Mouse (Mus musculus) hindbrain, embryonic 11.5 days (tissue): ENCODE data around the gene Defb26. TPM values are rescaled to one million over a fixed set of nuclear protein-coding genes. Genes with fewer than 3 reads are reported as not detected.
A peak's percentile ranks its signal among the peaks of the same experiment; 100 is the strongest.

Source experiments
- ATAC-seq: fragments of 200-750 bp; cut with Nextera tagmentation; 2 replicates; pipeline ENCODE4 v1.8.0; 2017; ENCODE audit warnings: mild to moderate bottlenecking, moderate TSS enrichment, moderate library complexity; ENCODE audit not compliant: low FRiP score
- DNase-seq: peaks from one replicate; pipeline ENCODE4 v3.0.0-alpha.2; 2015; ENCODE audit warnings: low spot score
- H3K27ac ChIP-seq: fragments of 300-500 bp; sonication (generic); 2 replicates; pipeline ENCODE4 v1.5.1; 2014; ENCODE audit warnings: mild to moderate bottlenecking, low read depth, low read length
- H3K27me3 ChIP-seq: fragments of 300-500 bp; sonication (generic); 2 replicates; pipeline ENCODE4 v1.6.1; 2014; ENCODE audit warnings: mild to moderate bottlenecking, low read length, moderate library complexity, mixed read lengths; ENCODE audit not compliant: control insufficient read depth, insufficient read depth
- H3K36me3 ChIP-seq: fragments of 300-500 bp; sonication (generic); 2 replicates; pipeline ENCODE4 v1.6.1; 2014; ENCODE audit warnings: mild to moderate bottlenecking, low read length, moderate library complexity, mixed read lengths; ENCODE audit not compliant: control insufficient read depth, insufficient read depth
- H3K4me1 ChIP-seq: fragments of 300-500 bp; sonication (generic); replicated peaks from 2 replicates; pipeline ENCODE4 v1.6.1; 2014; ENCODE audit warnings: low read length, mixed read lengths; ENCODE audit not compliant: control insufficient read depth, insufficient read depth
- H3K4me2 ChIP-seq: fragments of 300-500 bp; sonication (generic); replicated peaks from 2 replicates; pipeline ENCODE4 v1.6.1; 2014; ENCODE audit warnings: mild to moderate bottlenecking, low read depth, low read length
- H3K4me3 ChIP-seq: fragments of 300-500 bp; sonication (generic); 2 replicates; pipeline ENCODE4 v1.5.1; 2014; ENCODE audit warnings: low read depth, low read length
- H3K9ac ChIP-seq: fragments of 300-500 bp; sonication (generic); 2 replicates; pipeline ENCODE4 v1.6.1; 2014; ENCODE audit warnings: low read depth, low read length
- H3K9me3 ChIP-seq: fragments of 300-500 bp; sonication (generic); 2 replicates; pipeline ENCODE4 v1.6.1; 2016; ENCODE audit warnings: low read length; ENCODE audit not compliant: control insufficient read depth
- WGBS: fragments of 180-500 bp; shearing (Covaris S2); extraction: QIAGEN DNeasy Blood & Tissue Kit; methylation state at CpG from one replicate; pipeline ENCODE4 v1.1.7; 2014; 5-methylcytosine and 5-hydroxymethylcytosine counted together
- polyA plus RNA-seq: library from polyadenylated mRNA; unstranded; fragments of >200 nt; fragmentation: Nextera tagmentation; extraction: Ambion mirVana; gene quantifications from 2 replicates; pipeline ENCODE4 v1.2.1, GENCODE M21; 2014

The Defb26 gene
- polyA plus RNA-seq: not detected in 2 replicates

GRCm38 (mm10) chr2:152511592-152511991 lies at the start of gene Defb26:
TSS of gene Defb26 (minus strand) at chr2:152511692.
- Histone ChIP-seq H3K27ac (no peak within 1 kb of the TSS), H3K4me3 (no peak within 1 kb of the TSS), H3K9ac (no peak within 1 kb of the TSS), H3K36me3 (no peaks in the 10 kb centered on the region), H3K9me3 (no peaks in the 10 kb centered on the region), H3K27me3 (no peaks in the 10 kb centered on the region), H3K4me2 (no peak within 1 kb of the TSS), H3K4me1 (no peaks in the 10 kb centered on the region)
- WGBS: 50% methylated on average over 1 of the region's 1 CpGs
- ATAC-seq (no peak), DNase-seq (no peak)

DNA sequence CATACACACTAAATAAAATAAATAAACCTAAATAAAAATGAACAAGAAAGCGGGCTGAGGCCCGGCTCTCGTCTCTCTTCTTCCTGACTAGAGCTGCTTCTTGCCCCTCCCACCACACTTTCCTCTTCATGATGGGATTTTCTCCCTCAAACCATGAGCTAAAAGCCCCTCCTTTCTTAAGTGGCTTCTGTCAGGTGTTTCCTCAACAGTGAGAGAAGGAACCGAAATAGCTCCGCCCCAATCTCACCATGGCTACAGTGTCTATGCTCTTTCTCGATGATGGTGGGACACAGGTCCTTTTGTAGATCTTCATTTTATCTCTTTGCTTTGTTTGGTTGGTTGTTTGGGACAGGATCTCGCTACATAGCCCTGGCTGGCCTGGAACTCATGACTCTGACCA lies 45.2 kb upstream of the Defb26 start:
- DNase-seq (no peak), ATAC-seq (no peak)
- Histone ChIP-seq H3K9me3 (no peaks in the 10 kb centered on the region), H3K4me1 (no peaks in the 10 kb centered on the region), H3K36me3 (no peaks in the 10 kb centered on the region), H3K4me2 (no peak overlapping the region), H3K27me3 (no peaks in the 10 kb centered on the region), H3K4me3 (no peak overlapping the region), H3K27ac (no peak overlapping the region), H3K9ac (no peak overlapping the region)
- WGBS: 90% methylated on average over 7 of the region's 7 CpGs

- no peaks in the 10 kb centered on the region for H3K4me1 ChIP-seq
- no peak overlapping the region for H3K27ac ChIP-seq
- ATAC-seq: no peak
- no peak overlapping the region for H3K4me3 ChIP-seq
- H3K27me3 ChIP-seq: no peaks in the 10 kb centered on the region
- DNase-seq: peak; percentile 84
- 15% methylated on average over 16 of the region's 16 CpGs for WGBS
- no peaks in the 10 kb centered on the region for H3K9me3 ChIP-seq
- H3K36me3 ChIP-seq: no peaks in the 10 kb centered on the region
- H3K9ac ChIP-seq: no peak overlapping the region
- H3K4me2 ChIP-seq: no peak overlapping the region
These were observed 42.4 kb upstream of the Defb26 start for GRCm38 (mm10) chr2:152553774-152554423.

DNA sequence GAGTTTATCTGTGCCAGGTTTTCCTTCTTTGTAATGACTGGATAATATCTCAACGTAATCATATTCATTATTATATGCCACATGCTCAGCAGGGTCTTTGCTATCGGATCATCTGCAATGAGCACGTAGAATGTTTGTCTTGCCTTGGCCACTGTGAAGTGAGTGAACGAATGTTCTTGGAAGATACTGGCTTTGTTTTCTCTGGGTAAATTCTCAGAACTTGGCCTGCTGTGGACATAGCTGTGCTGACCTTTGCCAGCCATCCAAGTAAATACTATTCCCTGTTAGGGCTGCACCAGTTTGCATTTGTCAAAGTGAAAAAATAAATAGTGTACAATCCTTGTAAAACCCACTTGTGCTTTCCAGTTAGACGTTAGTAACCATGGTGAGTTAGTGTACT lies 36.6 kb upstream of the Defb26 start:
- Histone ChIP-seq H3K27ac (no peak overlapping the region), H3K9ac (no peak overlapping the region), H3K27me3 (no peaks in the 10 kb centered on the region), H3K4me3 (no peak overlapping the region), H3K36me3 (no peaks in the 10 kb centered on the region), H3K4me1 (no peaks in the 10 kb centered on the region), H3K9me3 (no peaks in the 10 kb centered on the region), H3K4me2 (no peak overlapping the region)
- ATAC-seq (no peak), DNase-seq (no peak)
- WGBS: 76% methylated on average over 5 of the region's 5 CpGs

DNA sequence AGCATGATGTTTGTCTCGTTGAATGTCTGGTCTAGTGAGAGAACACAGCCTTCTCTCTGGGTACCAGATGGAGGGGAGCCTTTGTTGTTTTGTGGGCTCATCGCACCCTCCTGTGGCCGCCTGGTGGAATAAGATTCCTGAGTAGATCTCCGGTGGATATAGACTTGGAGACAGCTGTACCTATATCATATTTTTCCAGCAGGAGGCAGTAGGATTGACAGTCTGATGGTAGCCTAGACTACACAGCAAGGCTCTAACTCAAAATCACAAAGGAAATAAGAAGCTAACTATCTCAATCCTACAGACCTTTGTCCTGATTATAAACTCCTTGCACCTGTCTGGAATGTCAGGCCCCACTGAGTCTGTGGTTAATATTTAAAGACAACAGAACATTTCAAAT lies 33.2 kb upstream of the Defb26 start:
- H3K4me2 ChIP-seq: no peak overlapping the region
- no peaks in the 10 kb centered on the region for H3K9me3 ChIP-seq
- peak; percentile 56 for DNase-seq
- no peaks in the 10 kb centered on the region for H3K27me3 ChIP-seq
- no peaks in the 10 kb centered on the region for H3K36me3 ChIP-seq
- no peak overlapping the region for H3K9ac ChIP-seq
- no peak for ATAC-seq
- 23% methylated on average over 4 of the region's 4 CpGs for WGBS
- no peak overlapping the region for H3K27ac ChIP-seq
- H3K4me3 ChIP-seq: no peak overlapping the region
- H3K4me1 ChIP-seq: no peaks in the 10 kb centered on the region

- ATAC-seq (no peak), DNase-seq (no peak)
- H3K36me3 ChIP-seq: no peaks in the 10 kb centered on the region
- H3K27ac ChIP-seq: no peak overlapping the region
- no peaks in the 10 kb centered on the region for H3K27me3 ChIP-seq
- H3K9me3 ChIP-seq: no peaks in the 10 kb centered on the region
- WGBS: 87% methylated on average over 4 of the region's 4 CpGs
- H3K4me1 ChIP-seq: no peaks in the 10 kb centered on the region
- H3K4me2 ChIP-seq: no peak overlapping the region
- no peak overlapping the region for H3K4me3 ChIP-seq
- H3K9ac ChIP-seq: no peak overlapping the region
These were observed 32.0 kb upstream of the Defb26 start for GRCm38 (mm10) chr2:152543478-152543877.

GRCm38 (mm10) chr2:152542897-152543296 lies 31.4 kb upstream of the Defb26 start:
- no peaks in the 10 kb centered on the region for H3K27me3 ChIP-seq
- 70% methylated on average over 2 of the region's 2 CpGs for WGBS
- no peak overlapping the region for H3K4me3 ChIP-seq
- no peak overlapping the region for H3K4me2 ChIP-seq
- no peak for ATAC-seq
- no peaks in the 10 kb centered on the region for H3K36me3 ChIP-seq
- DNase-seq: no peak
- H3K9me3 ChIP-seq: no peaks in the 10 kb centered on the region
- H3K9ac ChIP-seq: no peak overlapping the region
- H3K4me1 ChIP-seq: no peaks in the 10 kb centered on the region
- no peak overlapping the region for H3K27ac ChIP-seq

DNA sequence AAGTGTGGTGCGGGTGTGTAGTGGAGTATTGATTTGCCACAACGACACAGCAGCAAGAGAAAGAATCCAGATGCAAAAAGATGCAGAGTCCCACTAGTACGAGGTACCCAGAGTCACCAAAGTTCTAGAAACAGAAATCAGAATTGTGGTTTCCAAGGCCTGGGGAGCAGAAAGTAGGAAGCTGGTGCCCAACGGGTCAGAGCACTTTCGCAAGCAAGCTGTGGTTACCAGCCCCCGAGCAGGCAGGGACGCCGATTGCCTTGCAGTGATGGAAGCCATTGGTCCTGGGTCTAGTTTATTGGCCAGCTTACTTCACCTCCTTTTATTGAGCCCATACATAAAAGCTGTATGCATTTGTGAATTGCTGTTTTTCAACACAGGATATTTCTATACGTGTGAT lies 30.5 kb upstream of the Defb26 start:
- Histone ChIP-seq H3K27me3 (no peaks in the 10 kb centered on the region), H3K27ac (no peak overlapping the region), H3K9me3 (no peaks in the 10 kb centered on the region), H3K36me3 (no peaks in the 10 kb centered on the region), H3K9ac (no peak overlapping the region), H3K4me1 (no peaks in the 10 kb centered on the region), H3K4me3 (no peak overlapping the region), H3K4me2 (no peak overlapping the region)
- ATAC-seq: no peak
- no peak for DNase-seq
- WGBS: 88% methylated on average over 9 of the region's 9 CpGs

DNA sequence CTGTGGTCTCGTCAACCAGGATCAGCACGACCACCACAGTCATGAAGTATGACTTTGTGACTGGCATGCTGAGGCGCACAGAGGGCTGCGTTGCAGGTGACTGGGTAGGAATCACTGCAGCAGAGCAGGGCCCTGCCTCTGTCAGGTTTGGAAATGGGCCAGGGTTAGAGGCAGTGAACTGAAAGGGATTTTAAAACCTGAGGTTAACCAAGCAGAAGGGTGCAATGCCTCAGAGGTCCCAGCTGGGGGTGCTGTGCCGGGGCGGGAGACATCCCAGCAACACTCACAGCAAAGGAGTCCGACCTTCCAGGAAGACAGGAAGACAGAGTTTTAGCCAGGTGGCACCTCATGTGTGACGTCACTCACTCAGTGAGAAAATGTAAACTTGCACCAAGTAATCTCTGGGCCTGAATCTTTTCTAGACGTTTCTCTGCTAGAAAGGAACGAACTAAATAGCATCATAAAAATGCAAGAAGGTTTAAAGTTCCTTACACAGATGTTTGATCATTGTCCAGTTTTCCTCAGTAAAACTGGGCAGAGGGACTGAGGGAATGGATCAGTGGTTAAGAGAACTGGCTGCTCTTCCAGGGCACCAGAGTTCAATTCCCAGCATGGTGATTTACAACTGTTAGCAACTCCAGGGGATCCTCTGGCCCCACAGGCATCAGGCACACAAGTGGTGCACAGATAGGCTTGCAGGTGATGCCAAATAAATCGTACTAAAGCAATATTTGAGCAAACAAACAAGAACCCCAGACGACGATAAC lies 28.6 kb upstream of the Defb26 start, which contains the start of gene Defb29:
Gene Defb29 (minus strand): TSS at position 155 of the 767 bp plus-strand sequence.
- ATAC-seq (no peak), DNase-seq (no peak)
- Histone ChIP-seq H3K4me2 (no peak within 1 kb of the TSS), H3K4me3 (no peak within 1 kb of the TSS), H3K9me3 (no peaks in the 10 kb centered on the region), H3K27ac (no peak within 1 kb of the TSS), H3K9ac (no peak within 1 kb of the TSS), H3K36me3 (no peaks in the 10 kb centered on the region), H3K4me1 (no peaks in the 10 kb centered on the region), H3K27me3 (no peaks in the 10 kb centered on the region)
- WGBS: 61% methylated on average over 13 of the region's 13 CpGs
